Mouse (Mus musculus) kidney, adult 2 months (tissue): ENCODE measurements at regions not wholly inside any gene's neighbourhood (a gene's known extent, or its start where the extent isn't known, plus 50 kb on each side); places are given as distances from the start of the nearest gene placed in this dataset.

Experiments used
- CTCF ChIP-seq: fragments of 200-500 bp; conservative IDR thresholded peaks from 2 replicates; pipeline ENCODE4 v1.5.1; 2011; ENCODE audit warnings: low read depth, mild to moderate bottlenecking, control low read depth, low read length, moderate library complexity, mixed read lengths; ENCODE audit not compliant: insufficient read depth, insufficient read length
- POLR2A ChIP-seq: fragments of 200-500 bp; IDR thresholded peaks from one replicate; pipeline ENCODE4 v1.6.1; 2011; ENCODE audit warnings: low read depth, low read length, control low read depth

DNA sequence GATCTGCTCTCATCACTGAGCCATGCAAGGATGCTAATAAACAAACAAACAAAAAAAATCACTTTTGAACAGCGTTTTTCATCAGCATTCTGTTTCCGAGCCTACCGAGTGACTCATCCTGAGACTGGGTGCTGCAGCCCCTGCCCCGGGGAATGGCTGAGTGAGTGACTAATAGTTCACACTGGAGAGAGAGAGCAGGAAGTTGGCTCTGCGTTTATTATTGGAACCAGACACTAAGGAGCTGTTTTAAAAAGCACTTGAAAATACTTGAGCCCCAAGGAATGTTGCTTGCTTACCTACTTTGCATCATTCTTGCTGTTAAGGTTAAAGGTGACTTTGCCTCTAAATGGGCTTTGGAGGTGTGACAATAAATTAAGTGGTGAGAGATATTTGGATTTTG, 240.6 kb upstream of the Fn1 start:
- TF ChIP-seq CTCF (no peak), POLR2A (no peak)
